Mouse (Mus musculus) lung, adult 2 months (tissue): ENCODE measurements around the gene Gm3752. TPM values are rescaled to one million over a fixed set of nuclear protein-coding genes. Genes with fewer than 3 reads are reported as not detected.
"Not testable (repeated sequence)": the region's sequence is repeated elsewhere in the genome, so short reads cannot be mapped to it uniquely, and the experiment has no call there.

Experiments used
- DNase-seq: peaks from one replicate; pipeline ENCODE4 v3.0.0; 2022
- H3K4me1 ChIP-seq: fragments of 200-500 bp; 2 replicates; pipeline ENCODE4 v1.6.1; 2011; ENCODE audit warnings: low read length; ENCODE audit not compliant: control insufficient read depth, insufficient read depth
- H3K4me3 ChIP-seq: fragments of 200-500 bp; replicated peaks from 2 replicates; pipeline ENCODE3; 2011; ENCODE audit warnings: low read depth, mild to moderate bottlenecking, control low read depth, low read length; ENCODE audit errors: extremely low read depth
- WGBS: fragments of 180-500 bp; shearing (Covaris S2); methylation state at CpG from one replicate; pipeline ENCODE4 v1.1.7; 2018; 5-methylcytosine and 5-hydroxymethylcytosine counted together
- polyA plus RNA-seq: library from polyadenylated mRNA; depleted of rRNA; stranded (reverse); fragments of >200 nt; gene quantifications from 2 replicates; pipeline ENCODE4 v1.2.3, GENCODE M21; 2012; rRNA removed

Gene Gm3752
- 0.11 and 0.12 TPM in 2 replicates for polyA plus RNA-seq

DNA sequence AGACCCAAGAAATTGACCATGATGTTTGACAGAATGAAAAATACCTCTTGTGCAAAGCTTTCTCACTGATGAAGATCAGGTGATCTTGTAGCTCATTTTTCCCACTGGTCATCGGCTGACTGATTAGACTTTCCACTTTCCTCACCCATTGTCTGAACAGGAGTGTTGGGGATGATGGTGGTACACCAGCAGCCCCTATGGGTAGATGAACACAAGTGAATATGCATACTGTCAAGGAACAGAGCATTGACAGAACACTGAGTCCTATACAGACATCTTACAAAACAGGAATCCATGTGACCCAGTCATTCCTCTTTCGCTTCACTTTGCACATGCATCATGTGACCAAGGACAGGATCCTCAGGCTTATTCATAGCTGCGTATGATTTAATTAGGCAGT is at the start of gene Gm3752:
TSS of gene Gm3752 (minus strand) at position 101 of the 400 bp plus-strand sequence.
- DNase-seq, H3K4me1 ChIP-seq, H3K4me3 ChIP-seq: not testable (repeated sequence)
- 50% methylated on average over 1 of the region's 3 CpGs for WGBS

DNA sequence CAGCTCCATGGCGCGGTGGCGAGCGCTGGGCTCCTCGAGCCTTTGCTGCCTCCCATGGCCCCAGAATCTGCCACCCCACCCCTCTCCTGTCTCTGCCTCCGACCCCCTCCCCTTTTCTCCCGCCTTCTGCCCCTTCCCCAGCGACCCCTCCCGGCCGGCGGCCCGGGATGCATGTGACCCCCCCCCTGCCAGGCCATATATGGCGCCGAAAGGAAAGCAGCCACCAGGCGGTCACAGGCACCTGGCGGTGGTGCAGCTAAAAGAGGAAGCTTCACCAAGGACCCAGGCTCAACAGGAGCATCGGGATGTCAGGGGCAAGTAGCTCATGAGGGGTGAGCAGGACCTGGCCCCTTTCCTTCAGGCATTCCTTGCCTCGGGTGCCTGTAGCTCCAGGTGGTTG is 5.2 kb upstream of the Gm3752 start:
- H3K4me3 ChIP-seq, DNase-seq, H3K4me1 ChIP-seq: not testable (repeated sequence)
- 2% methylated on average over 10 of the region's 18 CpGs for WGBS

DNA sequence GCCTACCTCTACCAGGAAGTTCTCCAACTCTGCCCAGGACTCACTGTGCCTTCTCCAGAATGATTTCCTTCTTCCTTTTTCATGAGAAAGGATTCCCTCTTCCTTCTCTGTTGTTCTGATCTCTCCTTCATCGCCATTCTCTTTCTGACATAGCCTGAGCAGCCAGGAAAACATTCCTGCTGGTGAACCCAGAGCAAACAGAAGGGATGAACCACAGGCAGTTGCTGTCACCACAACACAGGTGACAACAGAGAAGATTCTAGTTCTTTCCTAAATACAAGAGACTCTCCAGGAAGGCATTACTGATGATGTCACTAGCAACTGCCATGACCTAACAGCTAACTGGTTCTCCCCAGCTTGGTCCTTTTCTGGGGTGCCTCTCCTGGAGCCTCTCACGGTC is 32.7 kb downstream of the Gm3752 start, which contains the start of gene Gm3755:
TSS of gene Gm3755 (minus strand) at position 101 of the 400 bp plus-strand sequence.
- no CpG with 5 or more reads among the region's 2 CpGs for WGBS

GRCm38 (mm10) chr14:7422496-7422895 is 61.1 kb downstream of the Gm3752 start:
- not testable (repeated sequence) for DNase-seq, H3K4me3 ChIP-seq, H3K4me1 ChIP-seq
- WGBS = 69% methylated on average over 2 of the region's 2 CpGs

More for the DNA sequence above, 32.7 kb downstream of the Gm3752 start, which contains the start of gene Gm3755:
- not testable (repeated sequence) for DNase-seq, H3K4me3 ChIP-seq, H3K4me1 ChIP-seq

Other genes with a start within 250 kb of the Gm3752 start
- gene Gm3727, start 219.0 kb downstream of the Gm3752 start, polyA plus RNA-seq = not detected in 2 replicates
- 0.08 and 0.13 TPM in 2 replicates for gene Gm3739, start 168.7 kb downstream of the Gm3752 start, polyA plus RNA-seq
- not detected in 2 replicates for gene Gm5797, start 151.4 kb downstream of the Gm3752 start, polyA plus RNA-seq
- not detected in 2 replicates for gene Gm8374, start 118.6 kb downstream of the Gm3752 start, polyA plus RNA-seq
- not detected in 2 replicates for gene Gm3755, start 32.8 kb downstream of the Gm3752 start, polyA plus RNA-seq
- gene Gm3558, start 84.8 kb upstream of the Gm3752 start, polyA plus RNA-seq = 0.19 and 0.20 TPM in 2 replicates
- not detected in 2 replicates for gene Gm10338, start 111.8 kb upstream of the Gm3752 start, polyA plus RNA-seq
- gene Gm10128, start 160.2 kb upstream of the Gm3752 start, polyA plus RNA-seq = not detected in 2 replicates